Mouse (Mus musculus) G1E (cell line): ENCODE results near the gene Cbx7. TPM values are rescaled to one million over a fixed set of nuclear protein-coding genes. Genes with fewer than 3 reads are reported as not detected.
"Not testable (repeated sequence)": the region's sequence is repeated elsewhere in the genome, so short reads cannot be mapped to it uniquely, and the experiment has no call there.

Experiments
- ATAC-seq: 2 replicates; pipeline ENCODE4 v1.8.0; 2016; ENCODE audit warnings: mild to moderate bottlenecking; ENCODE audit not compliant: insufficient number of reproducible peaks, poor library complexity, low FRiP score, severe bottlenecking; ENCODE audit errors: extremely low read depth
- DNase-seq: peaks from one replicate; pipeline ENCODE4 v3.0.0; 2012; ENCODE audit warnings: low spot score
- H3K27me3 ChIP-seq: 2 replicates; pipeline ENCODE4 v1.6.1; 2012; ENCODE audit warnings: mild to moderate bottlenecking, low read length, inconsistent platforms; ENCODE audit not compliant: insufficient read depth
- H3K36me3 ChIP-seq: replicated peaks from 2 replicates; pipeline ENCODE3; 2012; ENCODE audit warnings: mild to moderate bottlenecking, inconsistent platforms
- H3K4me1 ChIP-seq: 2 replicates; pipeline ENCODE4 v1.6.1; 2012; ENCODE audit warnings: low read depth, low read length, inconsistent platforms, mixed read lengths; ENCODE audit not compliant: insufficient read depth
- H3K4me3 ChIP-seq: 2 replicates; pipeline ENCODE4 v1.5.1; 2012; ENCODE audit warnings: low read depth, mild to moderate bottlenecking, inconsistent platforms, low read length, moderate library complexity, mixed read lengths
- H3K9me3 ChIP-seq: replicated peaks from 2 replicates; pipeline ENCODE4 v1.6.1; 2012; ENCODE audit warnings: inconsistent platforms
- CTCF ChIP-seq: IDR thresholded peaks from 2 replicates; pipeline ENCODE4 v1.5.1; 2012; ENCODE audit warnings: low read depth, low read length, inconsistent platforms, mixed read lengths
- GATA1 ChIP-seq: IDR thresholded peaks from 2 replicates; pipeline ENCODE4 v1.6.1; 2012; ENCODE audit warnings: borderline replicate concordance, low read length, inconsistent platforms, mixed read lengths
- GATA2 ChIP-seq: IDR thresholded peaks from 2 replicates; pipeline ENCODE4 v1.6.1; 2012; ENCODE audit warnings: low read depth, low read length, inconsistent platforms, borderline replicate concordance
- POLR2AphosphoS5 ChIP-seq: IDR thresholded peaks from 2 replicates; pipeline ENCODE4 v1.6.1; 2012; ENCODE audit warnings: low read depth, low read length, inconsistent platforms; ENCODE audit not compliant: insufficient replicate concordance
- TAL1 ChIP-seq: conservative IDR thresholded peaks from 2 replicates; pipeline ENCODE4 v1.6.1; 2012; ENCODE audit warnings: low read depth, low read length, inconsistent platforms, mixed read lengths
- polyA plus RNA-seq: library from polyadenylated mRNA; stranded (reverse); fragments of >175 nt; gene quantifications from 2 replicates; pipeline ENCODE4 v1.2.3, GENCODE M21; 2012
- total RNA-seq, 2 experiments: library from RNA; stranded (forward) in 1 of 2; stranded (reverse) in 1 of 2; fragments of 200-1000 nt in 1 of 2; fragments of >200 nt in 1 of 2; fragmentation: Nextera tagmentation in 1 of 2; gene quantifications; 2 replicates each; pipeline ENCODE4 v1.2.3; 2014 to 2017

Gene Cbx7
- total and polyA plus RNA-seq, 3 experiments, result 2.7 to 9.5 (median 8.4) TPM

- Histone ChIP-seq H3K36me3 (peaks cover 62% of the 10 kb centered on the region), H3K4me3 (no peak overlapping the region), H3K27me3 (no peaks in the 10 kb centered on the region), H3K9me3 (no peaks in the 10 kb centered on the region), H3K4me1 (no peaks in the 10 kb centered on the region)
- no peak for DNase-seq
- ATAC-seq, result no peak
- no peak for TF ChIP-seq CTCF
- no peak for TF ChIP-seq GATA2
- no peak for TF ChIP-seq GATA1
- TF ChIP-seq POLR2AphosphoS5, result no peak
- no peak for TF ChIP-seq TAL1
Measured at GRCm38 (mm10) chr15:79903963-79904362, 67.0 kb downstream of the Cbx7 start.

GRCm38 (mm10) chr15:79903081-79903480 lies 67.8 kb downstream of the Cbx7 start:
- DNase-seq, H3K27me3 ChIP-seq, H3K4me1 ChIP-seq, H3K4me3 ChIP-seq, H3K9me3 ChIP-seq, ATAC-seq: not testable (repeated sequence)
- H3K36me3 ChIP-seq, result peaks cover 71% of the 10 kb centered on the region

GRCm38 (mm10) chr15:79901399-79901798 lies 69.5 kb downstream of the Cbx7 start:
- TF ChIP-seq GATA1 (no peak), CTCF (no peak), POLR2AphosphoS5 (no peak), GATA2 (no peak), TAL1 (no peak)
- Histone ChIP-seq H3K27me3 (no peaks in the 10 kb centered on the region), H3K4me1 (peaks cover 2% of the 10 kb centered on the region; the same call in 1 of the 2 replicates), H3K4me3 (no peak overlapping the region), H3K36me3 (peaks cover 71% of the 10 kb centered on the region), H3K9me3 (no peaks in the 10 kb centered on the region)
- ATAC-seq (no peak), DNase-seq (no peak)

- peaks cover 66% of the 10 kb centered on the region for H3K36me3 ChIP-seq
- ATAC-seq (no peak), DNase-seq (no peak)
- TF ChIP-seq GATA2 (no peak), POLR2AphosphoS5 (no peak), TAL1 (no peak)
- no peak overlapping the region for H3K4me3 ChIP-seq
- H3K4me1 ChIP-seq, result peaks cover 6% of the 10 kb centered on the region
- no peaks in the 10 kb centered on the region for H3K27me3 ChIP-seq
- H3K9me3 ChIP-seq, result no peaks in the 10 kb centered on the region
Measured at GRCm38 (mm10) chr15:79900751-79901150, 70.2 kb downstream of the Cbx7 start.

GRCm38 (mm10) chr15:79899828-79900510 lies 71.0 kb downstream of the Cbx7 start:
- no peaks in the 10 kb centered on the region for H3K9me3 ChIP-seq
- no peaks in the 10 kb centered on the region for H3K27me3 ChIP-seq
- DNase-seq (no peak), ATAC-seq (no peak)
- H3K36me3 ChIP-seq, result peaks cover 58% of the 10 kb centered on the region
- H3K4me3 ChIP-seq, result no peak overlapping the region
- TF ChIP-seq CTCF (no peak), TAL1 (no peak), GATA1 (no peak), GATA2 (no peak), POLR2AphosphoS5 (no peak)
- H3K4me1 ChIP-seq, result peaks cover 10% of the 10 kb centered on the region

- Histone ChIP-seq H3K9me3 (no peaks in the 10 kb centered on the region), H3K4me3 (no peak overlapping the region), H3K27me3 (no peaks in the 10 kb centered on the region), H3K36me3 (peaks cover 52% of the 10 kb centered on the region), H3K4me1 (peaks cover 17% of the 10 kb centered on the region)
- ATAC-seq, result no peak
- DNase-seq, result no peak
- TF ChIP-seq POLR2AphosphoS5 (no peak), GATA2 (no peak), TAL1 (no peak), CTCF (no peak), GATA1 (no peak)
Measured at GRCm38 (mm10) chr15:79898988-79899387, 71.9 kb downstream of the Cbx7 start.

GRCm38 (mm10) chr15:79896080-79896725 lies 74.7 kb downstream of the Cbx7 start:
- Histone ChIP-seq H3K27me3 (no peaks in the 10 kb centered on the region), H3K36me3 (peaks cover 38% of the 10 kb centered on the region), H3K4me3 (no peak overlapping the region), H3K4me1 (peaks cover 41% of the 10 kb centered on the region), H3K9me3 (no peaks in the 10 kb centered on the region)
- ATAC-seq, result no peak
- TF ChIP-seq POLR2AphosphoS5 (no peak), GATA2 (no peak), CTCF (no peak), GATA1 (no peak), TAL1 (no peak)
- no peak for DNase-seq

GRCm38 (mm10) chr15:79895221-79896079 lies 75.5 kb downstream of the Cbx7 start:
- not testable (repeated sequence) for DNase-seq, H3K4me3 ChIP-seq, H3K27me3 ChIP-seq, H3K9me3 ChIP-seq, ATAC-seq
- H3K36me3 ChIP-seq, result peaks cover 35% of the 10 kb centered on the region
- H3K4me1 ChIP-seq, result peaks cover 41% of the 10 kb centered on the region
